31 mouse cellular contexts compared by ENCODE assay signal in genomic region chr16:92039966-92040365, GRCm38 (mm10). TPM values are rescaled to one million over a fixed set of nuclear protein-coding genes. Genes with fewer than 3 reads are reported as not detected.
DNase-seq lines count a peak whose midpoint lies in the region; ATAC-seq and TF ChIP-seq lines count a peak whose summit lies in the region.
"Had no signal": no experiment of that assay in that cellular context is flagged by ENCODE, and none has a peak within 500 bp of the region (broad histone marks: within the 10 kb centered on the region; RNA-seq: fewer than 3 reads in every experiment).

No protein-coding gene starts in this region.

- no peaks in the 10 kb centered on the region for H3K4me1 ChIP-seq in midbrain, embryonic 11.5 days (ENCODE audit: control insufficient read depth, insufficient read depth, low read length)
- H3K4me1 ChIP-seq in midbrain, postnatal 0 days (ENCODE audit: insufficient read depth, low read length), result no peaks in the 10 kb centered on the region
- H3K4me1 ChIP-seq in bone marrow macrophage, adult 2 months (ENCODE audit: control insufficient read depth, insufficient read depth, low read length), result peaks cover 24% of the 10 kb centered on the region
- H3K4me1 ChIP-seq: forebrain, embryonic 13.5 days; heart, embryonic 12.5 days; heart, embryonic 15.5 days; hindbrain, embryonic 13.5 days had no signal

- DNase-seq in heart, adult 11 months, result peak; percentile 42
- no peak for DNase-seq in heart, adult 9 months (ENCODE audit: low spot score in 2 of 2)
- peak; percentile 8 for DNase-seq in midbrain, embryonic 11.5 days (ENCODE audit: low spot score, missing footprints)
- no peak for DNase-seq in midbrain, postnatal 0 days (ENCODE audit: low spot score)
- DNase-seq in left cerebral cortex, adult 8-10 months (ENCODE audit: low spot score in 2 of 2), result no peak
- DNase-seq in layer of hippocampus, postnatal 10 days (ENCODE audit: low spot score in 2 of 2), result no peak
- DNase-seq: adrenal gland, postnatal 10 days; adrenal gland, postnatal 36 days; B cell, adult 2 months; cerebellum, adult 11 months; cerebellum, adult 8-10 months; cerebellum, postnatal 10 days; gastrocnemius, postnatal 10 days; gastrocnemius, postnatal 36 days; heart, postnatal 10 days; heart, postnatal 36 days had no signal

- no peaks in the 10 kb centered on the region for H3K9me3 ChIP-seq in midbrain, embryonic 11.5 days (ENCODE audit: control insufficient read depth, low read length)
- H3K9me3 ChIP-seq in midbrain, postnatal 0 days (ENCODE audit: low read length), result no peaks in the 10 kb centered on the region
- H3K9me3 ChIP-seq: forebrain, embryonic 10.5 days; forebrain, embryonic 13.5 days; heart, embryonic 15.5 days had no signal

- no peaks in the 10 kb centered on the region for H3K36me3 ChIP-seq in midbrain, embryonic 11.5 days (ENCODE audit: control insufficient read depth, insufficient read depth, low read length)
- no peaks in the 10 kb centered on the region for H3K36me3 ChIP-seq in midbrain, postnatal 0 days (ENCODE audit: insufficient read depth, low read length)
- H3K36me3 ChIP-seq: forebrain, embryonic 10.5 days; heart, embryonic 12.5 days; heart, embryonic 15.5 days; hindbrain, embryonic 10.5 days; hindbrain, embryonic 13.5 days had no signal

- no peaks in the 10 kb centered on the region for H3K27me3 ChIP-seq in midbrain, embryonic 11.5 days (ENCODE audit: control insufficient read depth, insufficient read depth, low read length)
- H3K27me3 ChIP-seq in midbrain, postnatal 0 days (ENCODE audit: insufficient read depth, low read length), result no peaks in the 10 kb centered on the region
- H3K27me3 ChIP-seq: CH12.LX; forebrain, embryonic 13.5 days; heart, embryonic 12.5 days; heart, embryonic 15.5 days; hindbrain, embryonic 13.5 days had no signal

- H3K9ac ChIP-seq in midbrain, embryonic 11.5 days (ENCODE audit: low read length), result no peak overlapping the region
- H3K9ac ChIP-seq in midbrain, postnatal 0 days (replicated peaks; ENCODE audit: low read length, poor library complexity, severe bottlenecking), result no peak overlapping the region
- H3K9ac ChIP-seq: forebrain, embryonic 13.5 days; heart, embryonic 12.5 days; heart, embryonic 15.5 days; hindbrain, embryonic 13.5 days had no signal

- H3K4me2 ChIP-seq in midbrain, embryonic 11.5 days, result no peak overlapping the region
- H3K4me2 ChIP-seq in midbrain, postnatal 0 days (ENCODE audit: low read depth, low read length, poor library complexity, severe bottlenecking), result no peak overlapping the region
- H3K4me2 ChIP-seq: forebrain, embryonic 13.5 days; heart, embryonic 12.5 days; heart, embryonic 15.5 days; hindbrain, embryonic 13.5 days had no signal

- 95% methylated on average over 11 of the region's 11 CpGs for WGBS in midbrain, embryonic 11.5 days
- WGBS in midbrain, postnatal 0 days, result 96% methylated on average over 11 of the region's 11 CpGs

- H3K27ac ChIP-seq in midbrain, embryonic 11.5 days (ENCODE audit: low read depth, low read length), result no peak overlapping the region
- no peak overlapping the region for H3K27ac ChIP-seq in midbrain, postnatal 0 days (ENCODE audit: low read depth, low read length)
- H3K27ac ChIP-seq in bone marrow macrophage, adult 2 months (ENCODE audit: insufficient read depth, low read depth, low read length), result peak overlapping the region; percentile 73
- H3K27ac ChIP-seq: forebrain, embryonic 10.5 days; forebrain, embryonic 13.5 days; heart, embryonic 15.5 days; hindbrain, embryonic 10.5 days; hindbrain, embryonic 13.5 days had no signal

- no peak overlapping the region for H3K4me3 ChIP-seq in midbrain, embryonic 11.5 days (ENCODE audit: low read depth, low read length)
- H3K4me3 ChIP-seq in midbrain, postnatal 0 days (ENCODE audit: low read depth, low read length), result no peak overlapping the region
- no peak overlapping the region for H3K4me3 ChIP-seq in bone marrow macrophage, adult 2 months (ENCODE audit: insufficient read depth, low read length)
- H3K4me3 ChIP-seq: forebrain, embryonic 10.5 days; forebrain, embryonic 13.5 days; heart, embryonic 12.5 days; heart, embryonic 15.5 days; hindbrain, embryonic 10.5 days; hindbrain, embryonic 13.5 days had no signal

- TF ChIP-seq POLR2A in bone marrow macrophage, adult 2 months (IDR thresholded peaks at IDR 0.05; ENCODE audit: borderline replicate concordance, low read depth, low read length), result no peak

- no peak for TF ChIP-seq CTCF in midbrain, postnatal 0 days (IDR thresholded peaks at IDR 0.05)
- TF ChIP-seq CTCF in bone marrow macrophage, adult 2 months (IDR thresholded peaks at IDR 0.05; ENCODE audit: low read depth, low read length), result no peak

- no peak for ATAC-seq in midbrain, embryonic 11.5 days (ENCODE audit: low FRiP score)
- ATAC-seq in midbrain, postnatal 0 days (ENCODE audit: low FRiP score), result no peak
- ATAC-seq: forebrain, embryonic 13.5 days; forebrain, embryonic 16.5 days; hindbrain, embryonic 16.5 days had no signal

RNA-seq across cellular contexts. Expression of gene Mrps6, which starts 18.1 kb away (rescaled TPM):
- 118 and 122 TPM in 2 replicates for polyA plus RNA-seq in midbrain, embryonic 11.5 days (2014; fragmentation: Nextera tagmentation; extraction: Ambion mirVana)
- 28.2 and 38.7 TPM in 2 replicates for total RNA-seq in midbrain, postnatal 0 days (2014; rRNA removed)
- polyA plus RNA-seq in midbrain, postnatal 0 days (2015; fragmentation: Nextera tagmentation; extraction: Ambion mirVana), result 148 and 152 TPM in 2 replicates
- polyA plus RNA-seq in bone marrow macrophage, adult 2 months (2012; ENCODE audit: insufficient read depth, insufficient read length, missing spikeins), result 28.0 and 32.2 TPM in 2 replicates
- 10 to 100 TPM; 41.9 to 50.8 (median 44.4) TPM for total RNA-seq in left cerebral cortex, adult 8-10 months (2022)
- 10 to 100 TPM; 57.9 to 66.2 TPM for total RNA-seq in layer of hippocampus, postnatal 10 days (2021)

RNA-seq across cellular contexts. Expression of gene Gm49711, which starts 18.1 kb away (rescaled TPM):
- 0.19 TPM in 1 of 2 replicates, not detected in the other for polyA plus RNA-seq in midbrain, embryonic 11.5 days (2014; fragmentation: Nextera tagmentation; extraction: Ambion mirVana)
- not detected in 2 replicates for total RNA-seq in midbrain, postnatal 0 days (2014; rRNA removed)
- 0.82 and 0.99 TPM in 2 replicates for polyA plus RNA-seq in midbrain, postnatal 0 days (2015; fragmentation: Nextera tagmentation; extraction: Ambion mirVana)
- not detected in 2 replicates for polyA plus RNA-seq in bone marrow macrophage, adult 2 months (2012; ENCODE audit: insufficient read depth, insufficient read length, missing spikeins)
- under 1 TPM in 1 of 4 experiments, not detected in 3; 0.41 TPM for total RNA-seq in left cerebral cortex, adult 8-10 months (2022)
- under 1 TPM in 1 of 2 experiments, not detected in 1; 0.31 TPM for total RNA-seq in layer of hippocampus, postnatal 10 days (2021)
- total RNA-seq: adrenal gland, adult 18-20 months; adrenal gland, postnatal 10 days; adrenal gland, postnatal 36 days; CH12.LX; gastrocnemius, adult 18-20 months; gastrocnemius, postnatal 10 days; gastrocnemius, postnatal 36 days; granulocyte monocyte progenitor cell, adult 5-6 weeks; heart, adult 8-10 months; heart, postnatal 10 days; heart, postnatal 36 days; MEL had no signal
- polyA plus RNA-seq: heart, embryonic 15.5 days had no signal

RNA-seq across cellular contexts. Expression of gene Slc5a3, which starts 18.2 kb away (rescaled TPM):
- 11.5 and 13.7 TPM in 2 replicates for polyA plus RNA-seq in midbrain, embryonic 11.5 days (2014; fragmentation: Nextera tagmentation; extraction: Ambion mirVana)
- 40.0 and 50.1 TPM in 2 replicates for total RNA-seq in midbrain, postnatal 0 days (2014; rRNA removed)
- polyA plus RNA-seq in midbrain, postnatal 0 days (2015; fragmentation: Nextera tagmentation; extraction: Ambion mirVana), result 10.3 and 12.0 TPM in 2 replicates
- 6.7 and 7.2 TPM in 2 replicates for polyA plus RNA-seq in bone marrow macrophage, adult 2 months (2012; ENCODE audit: insufficient read depth, insufficient read length, missing spikeins)
- total RNA-seq in left cerebral cortex, adult 8-10 months (2022), result 10 to 100 TPM; 19.4 to 37.5 (median 30.1) TPM
- total RNA-seq in layer of hippocampus, postnatal 10 days (2021), result 10 to 100 TPM; 15.3 to 17.8 TPM

Comparison
In these comparisons a context has a peak if more than half of its experiments do, and no peak if none do; other contexts are left out.
1. DNase-seq: peak in heart, adult 11 months (single experiment) and midbrain, embryonic 11.5 days (single experiment); none in heart, adult 9 months (0 of 2), midbrain, postnatal 0 days (single experiment), left cerebral cortex, adult 8-10 months (0 of 2) and layer of hippocampus, postnatal 10 days (0 of 2).